Mouse (Mus musculus) heart, embryonic 12.5 days (tissue): ENCODE results near the gene Ubap2l. TPM values are rescaled to one million over a fixed set of nuclear protein-coding genes. Genes with fewer than 3 reads are reported as not detected.

Experiments used
- ATAC-seq: fragments of 200-750 bp; cut with Nextera tagmentation; 2 replicates; pipeline ENCODE4 v1.8.0; 2017; ENCODE audit warnings: moderate TSS enrichment, moderate library complexity; ENCODE audit not compliant: insufficient number of reproducible peaks, low FRiP score
- H3K27ac ChIP-seq: fragments of 300-500 bp; sonication (generic); 2 replicates; pipeline ENCODE4 v1.5.1; 2016; ENCODE audit warnings: mild to moderate bottlenecking, moderate library complexity; ENCODE audit not compliant: poor library complexity, severe bottlenecking
- H3K27me3 ChIP-seq: fragments of 300-500 bp; sonication (generic); replicated peaks from 2 replicates; pipeline ENCODE4 v1.6.1; 2016; ENCODE audit warnings: mild to moderate bottlenecking, moderate library complexity
- H3K36me3 ChIP-seq: fragments of 300-500 bp; sonication (generic); 2 replicates; pipeline ENCODE4 v1.6.1; 2016; ENCODE audit warnings: mild to moderate bottlenecking, moderate library complexity
- H3K4me1 ChIP-seq: fragments of 300-500 bp; sonication (generic); replicated peaks from 2 replicates; pipeline ENCODE4 v1.6.1; 2016; ENCODE audit warnings: mild to moderate bottlenecking
- H3K4me2 ChIP-seq: fragments of 300-500 bp; sonication (generic); 2 replicates; pipeline ENCODE4 v1.6.1; 2016; ENCODE audit warnings: mild to moderate bottlenecking, moderate library complexity
- H3K4me3 ChIP-seq: fragments of 300-500 bp; sonication (generic); 2 replicates; pipeline ENCODE4 v1.5.1; 2016; ENCODE audit warnings: mild to moderate bottlenecking
- H3K9ac ChIP-seq: fragments of 300-500 bp; sonication (generic); 2 replicates; pipeline ENCODE4 v1.6.1; 2016; ENCODE audit warnings: mild to moderate bottlenecking, moderate library complexity
- H3K9me3 ChIP-seq: fragments of 300-500 bp; sonication (generic); replicated peaks from 2 replicates; pipeline ENCODE4 v1.6.1; 2016; ENCODE audit warnings: mild to moderate bottlenecking, moderate library complexity
- WGBS: fragments of 180-500 bp; shearing (Covaris S2); methylation state at CpG from one replicate; pipeline ENCODE4 v1.1.7; 2016; 5-methylcytosine and 5-hydroxymethylcytosine counted together
- polyA plus RNA-seq: library from polyadenylated mRNA; unstranded; fragments of >200 nt; fragmentation: Nextera tagmentation; extraction: Ambion mirVana; gene quantifications from 2 replicates; pipeline ENCODE4 v1.2.1, GENCODE M21; 2016

Gene Ubap2l
- polyA plus RNA-seq, 1 experiment from 2014 or later: 178 TPM

GRCm38 (mm10) chr3:90083034-90083433, 30.6 kb upstream of the Ubap2l start:
- no peak for ATAC-seq
- Histone ChIP-seq H3K27me3 (no peaks in the 10 kb centered on the region), H3K36me3 (peaks cover 28% of the 10 kb centered on the region), H3K4me2 (peak overlapping the region; percentile 90), H3K27ac (peak overlapping the region; percentile 55), H3K4me1 (peaks cover 59% of the 10 kb centered on the region), H3K4me3 (0 out of 2 replicates have a peak overlapping the region, but pooled peaks have one; percentile 0), H3K9ac (peak overlapping the region; percentile 7; the same call in 1 of the 2 replicates), H3K9me3 (no peaks in the 10 kb centered on the region)
- 35% methylated on average over 5 of the region's 5 CpGs for WGBS

GRCm38 (mm10) chr3:90081365-90082240, 29.2 kb upstream of the Ubap2l start:
- Histone ChIP-seq H3K9ac (peak overlapping the region; percentile 28; the same call in 1 of the 2 replicates), H3K4me1 (peaks cover 65% of the 10 kb centered on the region), H3K4me2 (peak overlapping the region; percentile 90), H3K27ac (peak overlapping the region; percentile 55), H3K9me3 (no peaks in the 10 kb centered on the region), H3K4me3 (peak overlapping the region; percentile 96), H3K36me3 (peaks cover 14% of the 10 kb centered on the region), H3K27me3 (no peaks in the 10 kb centered on the region)
- 68% methylated on average over 5 of the region's 5 CpGs for WGBS
- ATAC-seq: no peak

- no peaks in the 10 kb centered on the region for H3K27me3 ChIP-seq
- 0 out of 2 replicates have a peak, but pooled peaks have one; percentile 2 for ATAC-seq
Observed at GRCm38 (mm10) chr3:90080498-90080863, 28.1 kb upstream of the Ubap2l start.

GRCm38 (mm10) chr3:90079763-90080497, 27.5 kb upstream of the Ubap2l start:
- under 1% methylated on average over 53 of the region's 53 CpGs for WGBS

More at GRCm38 (mm10) chr3:90080498-90080863, 28.1 kb upstream of the Ubap2l start:
- H3K4me3 ChIP-seq: peak overlapping the region; percentile 96
- H3K4me1 ChIP-seq: peaks cover 59% of the 10 kb centered on the region
- WGBS: 2% methylated on average over 6 of the region's 6 CpGs
- peak overlapping the region; percentile 99 for H3K27ac ChIP-seq
- H3K9me3 ChIP-seq: no peaks in the 10 kb centered on the region
- H3K9ac ChIP-seq: peak overlapping the region; percentile 99
- H3K36me3 ChIP-seq: 0 out of 2 replicates have a peak, but pooled peaks cover 4% of the 10 kb centered on the region
- H3K4me2 ChIP-seq: peak overlapping the region; percentile 90

GRCm38 (mm10) chr3:90079133-90079762, 26.8 kb upstream of the Ubap2l start:
- under 1% methylated on average over 33 of the region's 33 CpGs for WGBS
- Histone ChIP-seq H3K27ac (peak overlapping the region; percentile 99), H3K4me3 (peak overlapping the region; percentile 96), H3K9ac (peak overlapping the region; percentile 99), H3K36me3 (0 out of 2 replicates have a peak, but pooled peaks cover 1% of the 10 kb centered on the region), H3K4me2 (peak overlapping the region; percentile 90), H3K4me1 (peaks cover 47% of the 10 kb centered on the region), H3K9me3 (no peaks in the 10 kb centered on the region), H3K27me3 (no peaks in the 10 kb centered on the region)
- ATAC-seq: peak; percentile 94

More at GRCm38 (mm10) chr3:90079763-90080497, 27.5 kb upstream of the Ubap2l start:
- H3K27ac ChIP-seq: peak overlapping the region; percentile 99
- H3K27me3 ChIP-seq: no peaks in the 10 kb centered on the region
- peak overlapping the region; percentile 99 for H3K9ac ChIP-seq
- H3K4me3 ChIP-seq: peak overlapping the region; percentile 96
- peaks cover 53% of the 10 kb centered on the region for H3K4me1 ChIP-seq
- H3K9me3 ChIP-seq: no peaks in the 10 kb centered on the region
- 0 out of 2 replicates have a peak, but pooled peaks cover 3% of the 10 kb centered on the region for H3K36me3 ChIP-seq
- peak; percentile 74 for ATAC-seq
- peak overlapping the region; percentile 90 for H3K4me2 ChIP-seq

- no peaks in the 10 kb centered on the region for H3K36me3 ChIP-seq
- peaks cover 41% of the 10 kb centered on the region for H3K4me1 ChIP-seq
- no peaks in the 10 kb centered on the region for H3K27me3 ChIP-seq
- no peak overlapping the region for H3K9ac ChIP-seq
- no peak overlapping the region for H3K27ac ChIP-seq
- no peak for ATAC-seq
- H3K4me3 ChIP-seq: no peak overlapping the region
- 48% methylated on average over 5 of the region's 5 CpGs for WGBS
- no peaks in the 10 kb centered on the region for H3K9me3 ChIP-seq
- no peak overlapping the region for H3K4me2 ChIP-seq
Observed at GRCm38 (mm10) chr3:90078224-90078623, 25.8 kb upstream of the Ubap2l start.

- Histone ChIP-seq H3K4me1 (peaks cover 35% of the 10 kb centered on the region), H3K36me3 (no peaks in the 10 kb centered on the region), H3K9me3 (no peaks in the 10 kb centered on the region), H3K27me3 (no peaks in the 10 kb centered on the region), H3K9ac (peak overlapping the region; percentile 30; the same call in 1 of the 2 replicates), H3K4me2 (peak overlapping the region; percentile 54), H3K4me3 (no peak overlapping the region), H3K27ac (no peak overlapping the region)
- 15% methylated on average over 5 of the region's 5 CpGs for WGBS
- no peak for ATAC-seq
Observed at GRCm38 (mm10) chr3:90076921-90077716, 24.7 kb upstream of the Ubap2l start.

GRCm38 (mm10) chr3:90072294-90072693, 19.9 kb upstream of the Ubap2l start, which contains the start of gene Tpm3:
TSS of gene Tpm3 (plus strand) at chr3:90072649.
- H3K27ac ChIP-seq: no peak within 1 kb of the TSS
- H3K9ac ChIP-seq: no peak within 1 kb of the TSS
- 52% methylated on average over 4 of the region's 4 CpGs for WGBS
- H3K4me3 ChIP-seq: no peak within 1 kb of the TSS
- no peaks in the 10 kb centered on the region for H3K36me3 ChIP-seq
- no peak within 1 kb of the TSS for H3K4me2 ChIP-seq
- H3K9me3 ChIP-seq: no peaks in the 10 kb centered on the region
- no peak for ATAC-seq
- no peaks in the 10 kb centered on the region for H3K27me3 ChIP-seq
- peaks cover 20% of the 10 kb centered on the region for H3K4me1 ChIP-seq

GRCm38 (mm10) chr3:90069688-90070087, 17.3 kb upstream of the Ubap2l start:
- Histone ChIP-seq H3K9ac (no peak overlapping the region), H3K4me1 (peaks cover 15% of the 10 kb centered on the region), H3K9me3 (no peaks in the 10 kb centered on the region), H3K27me3 (no peaks in the 10 kb centered on the region), H3K4me2 (no peak overlapping the region), H3K27ac (no peak overlapping the region), H3K4me3 (no peak overlapping the region), H3K36me3 (peaks cover 7% of the 10 kb centered on the region)
- ATAC-seq: no peak
- 57% methylated on average over 7 of the region's 7 CpGs for WGBS

GRCm38 (mm10) chr3:90067851-90068250, 15.4 kb upstream of the Ubap2l start:
- Histone ChIP-seq H3K9ac (no peak overlapping the region), H3K4me3 (no peak overlapping the region), H3K9me3 (no peaks in the 10 kb centered on the region), H3K27ac (no peak overlapping the region), H3K4me2 (no peak overlapping the region), H3K4me1 (peaks cover 11% of the 10 kb centered on the region), H3K27me3 (no peaks in the 10 kb centered on the region), H3K36me3 (peaks cover 23% of the 10 kb centered on the region)
- WGBS: 85% methylated on average over 4 of the region's 4 CpGs
- ATAC-seq: no peak
